Mouse (Mus musculus) T-helper 1 cell (primary cell): ENCODE measurements around the gene Celsr1.

ENCODE experiments used
- in situ Hi-C: fragments of 300-600 bp; cut with MboI, MseI; formaldehyde crosslinking; loops from one replicate; pipeline ENCODE4 v1.15.1; 2025; ENCODE audit warnings: high pct_unique_total_duplicates

The Celsr1 gene

GRCm38 (mm10) chr15:86033191-86033841, at the start of gene Celsr1:
TSS of gene Celsr1 (minus strand) at chr15:86033777.
- in situ Hi-C loops: no loop called here

GRCm38 (mm10) chr15:86083261-86083741, 49.7 kb upstream of the Celsr1 start:
- in situ Hi-C loops: no loop called here

- in situ Hi-C loops: no loop called here
Observed at GRCm38 (mm10) chr15:86082551-86082961, 49.0 kb upstream of the Celsr1 start.

- in situ Hi-C loops: no loop called here
Observed at GRCm38 (mm10) chr15:86081654-86082053, 48.1 kb upstream of the Celsr1 start.

GRCm38 (mm10) chr15:86080408-86080807, 46.8 kb upstream of the Celsr1 start:
- in situ Hi-C loops: no loop called here

GRCm38 (mm10) chr15:86079876-86080275, 46.3 kb upstream of the Celsr1 start:
- in situ Hi-C loops: no loop called here

- in situ Hi-C loops: no loop called here
Observed at GRCm38 (mm10) chr15:86079467-86079866, 45.9 kb upstream of the Celsr1 start.

GRCm38 (mm10) chr15:86078481-86079216, 45.1 kb upstream of the Celsr1 start:
- in situ Hi-C loops: no loop called here

GRCm38 (mm10) chr15:86077934-86078333, 44.4 kb upstream of the Celsr1 start:
- in situ Hi-C loops: no loop called here

- in situ Hi-C loops: no loop called here
Observed at GRCm38 (mm10) chr15:86076378-86076777, 42.8 kb upstream of the Celsr1 start.

GRCm38 (mm10) chr15:86076048-86076315, 42.4 kb upstream of the Celsr1 start:
- in situ Hi-C loops: no loop called here

GRCm38 (mm10) chr15:86075305-86076047, 41.9 kb upstream of the Celsr1 start:
- in situ Hi-C loops: no loop called here

GRCm38 (mm10) chr15:86074171-86074937, 40.8 kb upstream of the Celsr1 start:
- in situ Hi-C loops: no loop called here

GRCm38 (mm10) chr15:86071166-86071565, 37.6 kb upstream of the Celsr1 start:
- in situ Hi-C loops: no loop called here

- in situ Hi-C loops: no loop called here
Observed at GRCm38 (mm10) chr15:86070368-86070767, 36.8 kb upstream of the Celsr1 start.

- in situ Hi-C loops: loop anchor here (10.0 kb wide), 1 partner anchor 1864 kb away; no protein-coding TSS in a partner anchor
Observed at GRCm38 (mm10) chr15:86069011-86069791, 35.6 kb upstream of the Celsr1 start.

GRCm38 (mm10) chr15:86067941-86068495, 34.4 kb upstream of the Celsr1 start:
- in situ Hi-C loops: loop anchor here (10.0 kb wide), 1 partner anchor 1863 kb away; no protein-coding TSS in a partner anchor

- in situ Hi-C loops: loop anchor here (10.0 kb wide), 1 partner anchor 1863 kb away; no protein-coding TSS in a partner anchor
Observed at GRCm38 (mm10) chr15:86067581-86067910, 34.0 kb upstream of the Celsr1 start.

- in situ Hi-C loops: loop anchor here (10.0 kb wide), 1 partner anchor 1862 kb away; no protein-coding TSS in a partner anchor
Observed at GRCm38 (mm10) chr15:86066836-86067580, 33.4 kb upstream of the Celsr1 start.

GRCm38 (mm10) chr15:86065367-86065766, 31.8 kb upstream of the Celsr1 start:
- in situ Hi-C loops: loop anchor here (10.0 kb wide), 1 partner anchor 1861 kb away; no protein-coding TSS in a partner anchor
